Mouse (Mus musculus): ENCODE data around the gene Mtmr12.

The Mtmr12 gene

DNA sequence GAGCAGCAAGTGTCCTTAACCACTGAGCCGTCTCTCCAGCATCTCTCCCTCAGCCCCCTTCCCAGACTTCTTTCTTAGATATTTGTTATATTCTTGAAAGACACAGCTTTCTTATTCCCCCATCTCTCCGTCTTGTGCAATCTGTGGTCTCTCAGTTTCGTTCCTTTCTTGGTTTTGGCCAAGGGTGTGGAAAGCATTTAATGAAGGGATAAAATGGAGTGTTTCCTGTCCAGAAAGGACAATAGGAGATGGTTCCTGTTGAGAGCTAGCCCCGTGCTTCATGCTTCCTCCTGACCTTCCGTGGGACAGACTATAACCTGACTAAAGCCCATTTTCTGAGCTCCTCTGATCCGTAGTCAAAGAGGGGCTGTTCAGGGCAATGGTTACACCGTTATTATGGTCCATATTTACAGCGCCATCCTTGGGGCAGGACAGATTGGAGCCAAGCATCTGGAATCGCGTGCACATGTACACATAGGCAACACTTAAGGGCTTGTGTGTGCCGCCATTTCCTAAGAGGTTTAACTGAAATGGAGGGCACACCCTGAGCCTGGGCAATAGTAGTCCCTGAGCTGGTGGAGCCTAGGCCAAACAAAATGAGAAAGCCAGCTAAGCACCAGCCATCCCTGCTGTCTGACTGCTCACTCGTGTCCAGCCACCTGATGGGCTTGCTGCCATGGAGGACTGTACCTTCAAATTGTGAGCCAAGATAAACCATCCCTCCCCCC lies 68.7 kb downstream of the Mtmr12 start:
- no peak for DNase-seq (ENCODE audit: extremely low spot score, low read depth, low spot score)

DNA sequence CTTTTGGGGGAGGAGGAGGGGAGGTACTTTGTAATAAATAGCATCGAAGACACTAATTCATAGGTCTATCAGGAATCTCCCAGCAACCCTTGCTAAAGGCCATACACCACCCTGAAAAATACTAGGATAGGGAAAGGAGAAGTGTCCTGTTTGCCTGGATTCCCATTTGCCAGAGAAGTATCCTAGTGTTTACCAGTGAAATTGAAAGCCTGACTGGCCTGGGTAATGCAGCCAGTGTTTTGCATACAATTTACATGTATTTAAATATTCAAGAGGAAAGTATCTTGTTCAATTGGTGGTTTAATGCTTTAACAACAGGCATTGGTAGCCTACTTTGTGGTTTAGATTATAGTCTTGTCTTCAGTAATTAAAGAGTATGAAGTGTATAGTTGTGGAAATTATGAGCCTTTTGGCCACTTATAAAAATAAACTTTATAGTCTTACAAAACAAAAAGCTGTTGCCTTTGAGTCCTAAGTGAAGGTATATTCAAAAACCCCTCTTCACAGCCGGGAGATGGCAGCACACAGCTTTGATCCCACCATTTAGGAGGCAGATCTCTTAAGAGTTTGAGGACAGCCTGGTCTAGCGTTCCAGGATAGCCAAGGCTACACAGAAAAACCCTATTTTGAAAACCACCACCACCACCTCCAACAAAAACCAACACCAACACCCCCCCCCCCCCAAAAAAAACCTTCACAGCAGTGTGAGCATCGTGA lies 69.4 kb downstream of the Mtmr12 start:
- no peak for DNase-seq (ENCODE audit: extremely low spot score, low read depth, low spot score)

GRCm38 (mm10) chr15:12275091-12275623 lies 70.3 kb downstream of the Mtmr12 start:
- no peak for DNase-seq (ENCODE audit: extremely low spot score, low read depth, low spot score)

DNA sequence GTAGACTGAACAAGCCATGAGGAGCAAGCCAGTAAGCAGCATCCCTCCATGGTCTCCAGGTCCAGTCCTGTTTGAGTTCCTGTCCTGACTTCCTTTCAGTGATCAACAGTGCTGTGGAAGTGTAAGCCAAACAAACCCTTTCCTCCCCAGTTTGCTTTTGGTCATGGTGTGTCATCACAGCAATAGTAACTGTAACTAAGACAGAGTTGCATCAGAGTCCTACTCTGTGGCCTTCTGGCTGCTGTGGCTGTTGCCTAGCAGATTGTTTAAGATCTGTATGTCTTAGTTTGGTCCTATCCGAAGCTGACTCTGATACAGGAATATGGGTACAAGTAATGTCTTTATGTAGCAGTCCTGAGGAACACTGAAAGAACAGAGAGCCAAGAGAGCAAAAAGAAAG lies 75.0 kb downstream of the Mtmr12 start:
- no peak for DNase-seq (ENCODE audit: extremely low spot score, low read depth, low spot score)

GRCm38 (mm10) chr15:12284794-12285534 lies 80.1 kb downstream of the Mtmr12 start:
- no peak for DNase-seq (ENCODE audit: extremely low spot score, low read depth, low spot score)

GRCm38 (mm10) chr15:12285535-12285809 lies 80.6 kb downstream of the Mtmr12 start:
- DNase-seq (ENCODE audit: extremely low spot score, low read depth, low spot score), result no peak

DNA sequence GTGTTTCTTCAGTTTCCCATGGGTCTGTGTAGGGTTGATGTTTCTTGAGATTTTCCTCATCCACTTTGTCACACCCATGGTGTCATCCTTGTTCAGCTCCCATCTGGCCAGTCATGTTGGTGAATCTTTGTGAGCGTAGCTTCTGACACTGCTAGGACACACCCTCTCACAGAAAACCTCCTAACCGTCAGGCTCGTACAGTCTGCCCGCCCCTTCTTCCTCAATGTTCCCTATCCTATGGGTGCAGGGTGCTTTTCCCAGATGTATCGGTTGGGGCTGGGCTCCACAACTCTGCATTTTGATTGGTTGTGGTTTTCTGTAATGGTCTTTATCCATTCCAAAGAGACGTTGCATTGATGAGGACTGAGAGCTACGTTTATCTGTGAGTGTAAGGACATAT lies 85.5 kb downstream of the Mtmr12 start:
- DNase-seq (ENCODE audit: extremely low spot score, low read depth, low spot score), result no peak

DNA sequence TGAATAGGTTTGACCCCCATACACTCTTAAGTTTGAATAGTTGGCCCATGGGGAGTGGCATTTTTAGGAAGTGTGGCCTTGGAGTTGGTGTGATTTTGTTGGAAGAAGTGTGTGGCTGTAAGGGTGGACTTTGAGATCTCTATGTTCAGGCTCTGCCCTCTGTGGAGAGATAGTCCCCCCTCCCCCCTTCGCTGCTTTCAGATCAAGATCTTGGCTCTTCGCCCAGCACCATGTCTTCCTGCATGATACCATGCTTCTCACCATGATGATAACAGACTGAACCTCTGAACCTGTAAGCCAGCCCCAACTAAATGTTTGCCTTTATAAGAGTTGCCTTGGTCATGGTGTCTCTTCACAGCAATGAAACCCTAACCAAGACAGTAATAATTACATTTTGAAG lies 86.9 kb downstream of the Mtmr12 start:
- DNase-seq (ENCODE audit: extremely low spot score, low read depth, low spot score), result no peak

DNA sequence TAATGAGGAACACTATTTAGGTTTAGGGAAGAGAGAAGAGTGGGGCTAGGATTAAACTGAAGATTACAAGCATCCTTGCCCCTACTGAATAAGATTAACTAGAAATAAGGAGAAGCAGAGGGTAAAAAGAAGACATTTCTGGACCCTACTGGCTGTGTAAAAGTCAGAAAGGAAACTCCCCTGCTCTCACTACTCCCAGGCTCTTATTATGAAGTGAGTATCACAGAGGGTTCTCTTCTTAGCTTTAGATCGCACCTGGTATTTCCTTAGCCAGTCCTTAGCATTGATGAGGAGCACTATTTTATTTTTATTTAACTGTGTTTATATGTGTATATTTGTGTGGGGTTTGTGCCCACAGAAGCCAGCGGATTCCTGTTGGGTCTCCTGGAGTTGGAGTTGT lies 91.4 kb downstream of the Mtmr12 start:
- DNase-seq (ENCODE audit: extremely low spot score, low read depth, low spot score), result no peak

DNA sequence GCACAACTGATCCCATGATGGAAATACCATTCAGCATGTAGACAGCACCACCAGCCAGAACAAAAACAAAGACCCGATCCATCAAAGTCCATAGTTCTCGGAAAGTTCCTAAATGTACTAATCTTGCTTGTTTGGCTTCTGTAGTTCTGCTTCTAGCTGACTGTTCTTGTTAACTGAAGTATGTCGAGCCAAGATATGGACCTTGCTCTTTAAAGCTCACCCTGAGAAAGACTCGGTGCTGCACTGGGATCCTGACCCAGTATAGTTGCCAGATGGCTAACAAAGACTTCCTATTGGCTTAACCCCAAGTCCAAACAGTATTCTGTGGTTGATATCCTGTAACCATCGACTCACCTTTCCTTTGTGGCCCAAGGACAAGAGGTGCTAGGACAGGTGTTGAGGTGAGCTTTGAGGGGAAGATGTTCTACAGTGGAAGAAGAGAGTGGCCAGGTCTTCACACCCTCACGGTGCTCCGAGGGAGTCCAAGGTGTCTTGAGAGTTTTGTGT lies 93.5 kb downstream of the Mtmr12 start:
- no peak for DNase-seq (ENCODE audit: extremely low spot score, low read depth, low spot score)

- DNase-seq (ENCODE audit: extremely low spot score, low read depth, low spot score), result no peak
These were observed 96.9 kb downstream of the Mtmr12 start for GRCm38 (mm10) chr15:12301771-12302170.

DNA sequence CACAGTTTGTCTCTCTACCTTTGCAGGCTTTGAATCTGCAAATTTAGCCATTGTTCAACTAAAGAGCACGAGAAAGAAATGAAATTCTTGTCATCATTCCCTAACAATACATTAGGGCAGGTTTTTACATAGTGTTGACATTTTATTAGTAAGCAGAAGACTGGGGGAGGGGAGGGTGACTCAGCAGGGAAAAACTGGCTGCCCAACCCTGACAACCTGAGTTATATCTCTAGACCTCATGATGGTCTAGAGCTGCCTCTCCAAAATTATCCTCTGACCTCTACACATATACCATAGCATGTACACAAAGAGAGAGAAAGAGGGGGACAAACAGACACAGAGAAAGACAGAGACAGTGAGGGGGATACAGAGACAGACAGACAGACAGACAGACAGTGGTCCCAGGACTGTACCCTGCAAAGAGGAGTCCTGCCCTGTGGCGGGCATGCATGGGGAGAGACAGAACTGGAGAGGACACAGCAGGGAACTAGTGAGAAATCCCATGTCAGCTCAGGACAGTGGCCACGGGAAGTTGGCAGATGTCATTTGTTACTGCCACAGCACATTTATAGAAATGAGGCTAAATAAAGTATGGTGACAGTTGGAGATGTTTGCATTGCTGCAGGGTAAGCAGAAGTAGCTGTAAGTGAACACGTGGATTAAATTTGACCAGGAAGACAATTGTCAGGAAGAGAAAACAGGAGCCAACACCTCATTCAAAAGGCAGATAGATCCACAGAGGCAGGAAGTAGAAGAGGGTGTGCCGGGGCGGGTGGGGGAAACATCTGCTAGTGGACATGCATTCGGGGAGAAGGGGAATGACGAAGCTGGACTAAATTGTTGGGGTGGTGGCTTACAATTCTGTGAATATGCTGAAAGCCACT lies 101.6 kb downstream of the Mtmr12 start:
- no peak for DNase-seq (ENCODE audit: extremely low spot score, low read depth, low spot score)

DNA sequence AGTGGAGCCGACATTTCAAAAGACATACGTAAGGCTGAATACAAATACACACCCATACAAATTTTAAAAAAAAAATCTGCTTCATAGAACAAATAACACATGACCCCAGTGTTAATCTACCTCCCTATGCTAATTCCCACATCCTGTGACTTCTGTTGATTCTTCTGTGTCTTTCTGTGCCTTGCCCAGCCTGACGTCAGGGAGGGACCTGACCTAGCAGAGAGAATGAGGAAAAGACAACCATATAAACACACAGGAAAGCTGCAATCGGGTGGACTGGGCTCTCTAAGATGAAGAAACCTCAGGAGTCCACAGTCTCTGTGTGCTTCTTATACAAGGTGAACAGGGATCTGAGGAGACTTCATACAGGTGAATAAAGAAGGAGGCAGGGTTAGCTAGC lies 102.3 kb downstream of the Mtmr12 start:
- no peak for DNase-seq (ENCODE audit: extremely low spot score, low read depth, low spot score)

DNA sequence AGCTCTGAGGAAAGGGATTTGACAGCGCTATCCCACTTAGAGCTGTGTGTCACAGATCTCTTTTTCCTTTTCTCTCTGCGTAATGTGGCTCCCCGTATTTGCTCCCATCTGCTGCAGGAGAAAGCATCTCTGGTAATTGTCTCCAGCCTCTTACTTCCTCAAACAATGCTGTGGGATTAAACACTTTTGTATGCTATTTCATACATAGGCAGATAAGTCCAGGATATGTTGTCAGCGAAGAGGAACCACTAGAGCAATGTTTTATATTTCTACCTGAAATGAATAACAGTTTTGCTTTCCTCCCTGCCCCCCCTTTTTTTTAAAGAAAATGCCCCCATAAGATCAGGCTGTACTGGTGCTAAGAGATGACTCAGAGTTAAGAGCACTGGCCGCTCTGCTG lies 103.7 kb downstream of the Mtmr12 start:
- DNase-seq (ENCODE audit: extremely low spot score, low read depth, low spot score), result no peak

DNA sequence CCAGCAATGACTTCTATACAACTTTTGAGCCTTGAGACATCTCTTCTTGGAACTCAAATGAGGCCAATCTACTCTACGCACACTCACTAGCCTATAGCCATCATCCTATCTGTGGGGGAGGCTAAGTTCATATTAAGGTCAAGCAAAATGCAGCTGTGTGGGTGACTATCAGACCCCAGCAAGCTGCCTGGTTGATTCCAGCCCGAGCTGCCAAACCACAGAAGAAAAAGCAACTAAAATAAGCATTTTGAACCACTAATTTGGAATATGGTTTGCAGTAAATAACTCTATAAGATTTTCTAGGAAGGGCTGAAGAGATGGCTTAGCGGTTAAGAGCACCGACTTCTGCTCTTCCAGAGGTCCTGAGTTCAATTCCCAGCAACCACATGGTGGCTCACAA lies 105.8 kb downstream of the Mtmr12 start:
- no peak for DNase-seq (ENCODE audit: extremely low spot score, low read depth, low spot score)

DNA sequence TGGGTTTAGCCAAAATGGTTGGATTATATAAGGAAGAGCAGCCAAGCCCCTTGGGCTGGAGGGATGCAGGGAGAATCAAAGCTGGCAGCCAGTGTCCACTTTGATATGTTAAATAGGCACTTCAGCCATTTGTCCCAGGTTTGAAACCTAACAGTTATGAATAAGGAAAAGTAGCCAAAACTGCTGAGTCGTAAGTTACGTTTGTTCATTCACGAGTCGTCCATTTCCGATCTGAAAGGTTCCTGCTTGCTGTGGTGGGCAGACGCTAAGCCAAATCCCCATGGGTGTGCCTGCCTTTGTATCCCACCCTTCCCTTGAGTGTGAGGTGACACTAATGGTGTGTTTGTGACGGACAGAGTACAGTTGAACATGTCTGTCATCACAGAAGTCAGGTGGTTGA lies 106.6 kb downstream of the Mtmr12 start:
- DNase-seq (ENCODE audit: extremely low spot score, low read depth, low spot score), result no peak

GRCm38 (mm10) chr15:12313255-12313654 lies 108.4 kb downstream of the Mtmr12 start:
- no peak for DNase-seq (ENCODE audit: extremely low spot score, low read depth, low spot score)

DNA sequence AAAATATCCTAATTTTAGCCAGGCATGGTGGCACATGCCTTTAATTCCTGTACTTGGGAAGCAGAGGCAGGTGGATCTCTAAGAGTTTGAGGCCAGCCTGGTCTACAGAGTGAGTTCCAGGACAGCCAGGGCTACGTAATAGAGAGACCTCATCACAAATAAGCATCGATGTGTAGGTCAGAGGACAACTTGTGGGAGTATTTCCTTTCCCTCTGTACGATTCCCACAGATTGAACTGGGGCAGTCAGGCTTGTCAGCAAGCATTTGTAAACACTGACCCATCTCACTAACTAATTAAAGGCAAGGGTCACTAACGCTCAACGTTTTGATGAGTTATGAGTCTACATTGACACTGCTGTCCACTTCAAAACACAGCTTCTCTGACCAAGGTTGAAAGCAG lies 109.8 kb downstream of the Mtmr12 start:
- no peak for DNase-seq (ENCODE audit: extremely low spot score, low read depth, low spot score)

DNA sequence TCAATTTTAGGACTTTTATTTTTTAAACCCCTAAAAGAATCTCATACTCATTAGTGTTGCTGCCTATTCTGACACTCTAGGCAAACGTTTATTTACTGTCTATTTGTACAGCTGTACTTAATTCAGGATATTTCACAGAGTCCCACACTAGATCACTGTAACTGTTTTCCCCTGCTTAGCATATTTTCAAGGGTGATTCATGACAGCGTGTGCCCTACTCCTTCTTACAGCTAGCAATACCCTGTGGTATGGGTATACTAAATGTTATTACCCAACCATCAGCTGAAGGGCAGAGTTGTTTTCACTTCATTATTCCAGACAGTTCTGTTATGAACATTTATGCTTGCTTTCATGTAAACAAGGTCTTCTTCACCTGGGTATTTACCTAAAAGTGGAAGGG lies 111.2 kb downstream of the Mtmr12 start:
- DNase-seq (ENCODE audit: extremely low spot score, low read depth, low spot score), result no peak

DNA sequence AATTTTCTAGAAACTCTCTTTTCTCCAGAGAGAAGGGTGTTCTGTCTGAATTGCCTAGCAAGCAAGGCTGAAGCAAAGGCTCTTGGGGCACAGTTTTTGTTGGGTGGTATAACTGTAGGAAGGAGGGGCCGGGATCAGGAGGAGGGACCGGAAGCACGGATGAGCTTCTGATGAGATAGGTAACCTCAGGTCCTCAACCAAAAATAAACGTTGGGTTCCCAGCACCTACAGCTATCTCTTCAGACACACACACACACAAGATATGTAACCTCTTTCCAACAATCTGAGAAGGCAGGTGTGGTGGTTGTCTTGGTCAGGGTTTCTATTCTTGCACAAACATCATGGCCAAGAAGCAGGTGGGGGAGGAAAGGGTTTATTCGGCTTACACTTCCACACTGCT lies 112.5 kb downstream of the Mtmr12 start:
- no peak for DNase-seq (ENCODE audit: extremely low spot score, low read depth, low spot score)

GRCm38 (mm10) chr15:12318451-12318850 lies 113.6 kb downstream of the Mtmr12 start:
- DNase-seq (ENCODE audit: extremely low spot score, low read depth, low spot score), result no peak

Measured in hindlimb bud, embryonic 11.5 days (tissue).